Mouse (Mus musculus): ENCODE data around the gene Sncg. TPM values are rescaled to one million over a fixed set of nuclear protein-coding genes. Genes with fewer than 3 reads are reported as not detected.

Sncg gene
- polyA plus RNA-seq, 1 experiment = not detected

DNA sequence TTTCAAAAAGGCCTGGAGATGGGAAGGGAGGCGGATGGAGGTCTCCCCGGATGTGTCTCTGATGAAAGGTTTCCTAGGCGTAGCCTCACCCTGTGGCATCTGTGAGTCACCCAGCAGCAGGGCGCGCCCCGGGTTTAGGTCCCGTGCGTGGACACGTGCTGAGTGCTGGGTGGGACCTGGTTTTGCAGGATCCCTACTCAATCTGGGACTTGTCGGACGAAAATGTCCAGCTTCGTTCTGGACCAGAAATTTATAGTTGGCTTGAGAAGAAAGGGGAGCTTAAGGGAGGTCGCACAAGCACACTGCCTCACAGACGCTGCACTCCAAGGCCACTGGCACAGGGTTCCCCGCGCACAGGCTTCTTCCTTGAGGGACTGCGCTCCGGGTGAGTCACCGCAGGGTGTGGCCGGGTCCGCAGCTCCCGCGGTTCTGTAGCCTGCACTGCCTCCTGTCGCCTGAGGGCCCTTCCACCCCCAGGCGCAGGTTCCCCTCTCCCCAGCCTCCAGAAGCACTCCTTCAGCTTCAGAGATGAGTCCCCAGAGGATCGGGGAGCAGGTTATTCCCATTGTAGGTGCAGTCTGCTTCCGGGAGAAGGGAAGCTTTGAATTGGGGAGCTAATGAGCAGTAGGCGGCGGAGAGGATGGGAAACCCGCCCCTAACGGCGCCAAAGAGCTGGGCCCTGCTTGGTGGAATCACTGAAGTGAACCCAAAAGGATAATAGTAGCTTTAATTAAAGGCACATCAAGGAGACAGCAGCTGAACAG lies 10.9 kb downstream of the Sncg start:
- 14% methylated on average over 32 of the region's 32 CpGs for WGBS
- TF ChIP-seq CTCF (IDR thresholded peaks at IDR 0.05; ENCODE audit: control insufficient read depth, insufficient read depth, low read length) (no peak), POLR2A (IDR thresholded peaks at IDR 0.05; ENCODE audit: borderline replicate concordance, control insufficient read depth, low read depth, low read length) (no peak)
- Histone ChIP-seq H3K4me1 (ENCODE audit: control insufficient read depth, insufficient read depth, low read length) (no peaks in the 10 kb centered on the region), H3K27ac (ENCODE audit: control insufficient read depth, insufficient read depth, low read depth, low read length, poor library complexity) (no peak overlapping the region; the same call in 1 of the 2 replicates), H3K4me3 (replicated peaks; ENCODE audit: control insufficient read depth, low read depth, low read length) (no peak overlapping the region)

DNA sequence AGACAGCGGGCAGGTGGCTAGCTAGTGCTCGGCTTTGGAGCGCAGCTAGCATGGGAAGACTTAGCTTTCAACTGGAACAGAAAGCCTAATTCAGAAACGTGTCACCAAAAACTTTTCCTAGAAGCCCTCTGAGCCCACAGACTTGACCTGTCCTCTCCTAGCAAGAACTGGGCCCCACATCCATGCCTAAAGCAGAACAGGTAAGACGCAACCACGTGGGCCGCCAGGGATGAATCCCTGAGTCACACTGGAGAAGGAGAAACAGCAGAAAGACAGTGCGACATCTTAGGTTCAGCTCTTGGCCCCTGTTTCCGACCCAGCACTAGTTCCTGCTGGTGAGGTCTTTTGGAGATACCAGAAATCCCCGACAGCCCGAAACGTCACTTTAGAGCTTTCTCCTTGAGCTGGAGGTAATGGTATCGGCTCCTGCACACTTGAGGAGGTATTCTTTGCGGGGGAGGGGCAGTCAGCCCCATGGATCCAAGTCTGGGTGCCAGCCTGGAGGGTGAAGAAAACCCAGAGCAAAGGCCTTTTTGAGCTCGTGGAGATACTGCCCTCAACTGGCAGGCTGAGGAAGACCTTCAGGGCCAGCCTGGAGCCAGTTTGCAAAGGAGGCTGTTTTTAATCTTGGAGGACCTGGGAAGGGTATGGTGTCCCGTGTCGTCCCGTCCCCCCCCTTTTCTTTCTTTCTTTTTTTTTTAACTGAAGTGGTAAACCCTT lies 11.7 kb downstream of the Sncg start:
- Histone ChIP-seq H3K4me3 (replicated peaks; ENCODE audit: control insufficient read depth, low read depth, low read length) (no peak overlapping the region), H3K27ac (ENCODE audit: control insufficient read depth, insufficient read depth, low read depth, low read length, poor library complexity) (no peak overlapping the region), H3K4me1 (ENCODE audit: control insufficient read depth, insufficient read depth, low read length) (no peaks in the 10 kb centered on the region)
- 49% methylated on average over 18 of the region's 18 CpGs for WGBS
- TF ChIP-seq POLR2A (IDR thresholded peaks at IDR 0.05; ENCODE audit: borderline replicate concordance, control insufficient read depth, low read depth, low read length) (no peak), CTCF (IDR thresholded peaks at IDR 0.05; ENCODE audit: control insufficient read depth, insufficient read depth, low read length) (peak; percentile 52)

DNA sequence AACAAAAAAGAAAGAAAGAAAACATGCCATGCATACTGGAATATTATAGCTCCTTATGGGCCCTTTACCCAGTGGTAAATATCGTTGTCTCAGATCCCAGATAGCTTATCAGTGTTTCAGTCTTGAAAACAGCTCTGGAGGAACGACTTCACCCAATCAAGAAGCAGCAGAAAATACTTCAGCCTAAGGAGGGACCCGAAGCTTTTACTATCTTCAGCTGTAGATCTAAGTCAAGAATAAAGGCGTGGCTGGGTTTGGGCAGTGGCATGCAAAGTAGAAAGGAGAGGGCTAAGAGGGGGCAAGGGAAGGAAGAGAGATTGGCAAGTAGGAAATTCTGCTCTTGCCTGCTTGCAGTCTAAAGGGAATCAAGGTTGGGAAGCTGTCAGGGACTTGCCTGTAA lies 12.5 kb downstream of the Sncg start:
- TF ChIP-seq POLR2A (IDR thresholded peaks at IDR 0.05; ENCODE audit: borderline replicate concordance, control insufficient read depth, low read depth, low read length) = no peak
- no peak for TF ChIP-seq CTCF (IDR thresholded peaks at IDR 0.05; ENCODE audit: control insufficient read depth, insufficient read depth, low read length)
- no peak overlapping the region for H3K27ac ChIP-seq (ENCODE audit: control insufficient read depth, insufficient read depth, low read depth, low read length, poor library complexity)
- 47% methylated on average over 4 of the region's 4 CpGs for WGBS
- no peaks in the 10 kb centered on the region for H3K4me1 ChIP-seq (ENCODE audit: control insufficient read depth, insufficient read depth, low read length)
- no peak overlapping the region for H3K4me3 ChIP-seq (replicated peaks; ENCODE audit: control insufficient read depth, low read depth, low read length)

DNA sequence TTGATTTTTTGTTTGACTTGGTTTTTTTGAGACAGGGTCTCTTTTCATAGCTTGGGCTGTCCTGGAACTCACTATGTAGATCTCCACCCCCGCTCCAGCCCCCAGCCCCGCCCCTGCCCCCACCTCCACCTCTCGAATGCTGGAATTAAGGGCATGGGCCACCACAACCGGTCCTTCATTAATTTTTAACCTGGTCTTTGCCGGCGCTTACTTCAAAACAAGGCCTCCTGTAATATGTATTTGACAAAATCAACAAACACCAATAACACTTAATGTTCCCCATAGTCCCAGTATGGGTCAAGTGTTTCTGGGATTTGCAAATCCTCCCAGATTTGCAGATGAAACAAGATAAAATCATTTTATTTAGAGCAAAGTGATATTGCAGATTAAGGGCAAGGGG lies 14.3 kb downstream of the Sncg start:
- Histone ChIP-seq H3K4me3 (replicated peaks; ENCODE audit: control insufficient read depth, low read depth, low read length) (no peak overlapping the region), H3K27ac (ENCODE audit: control insufficient read depth, insufficient read depth, low read depth, low read length, poor library complexity) (no peak overlapping the region), H3K4me1 (ENCODE audit: control insufficient read depth, insufficient read depth, low read length) (no peaks in the 10 kb centered on the region)
- 70% methylated on average over 6 of the region's 6 CpGs for WGBS
- TF ChIP-seq CTCF (IDR thresholded peaks at IDR 0.05; ENCODE audit: control insufficient read depth, insufficient read depth, low read length) (no peak), POLR2A (IDR thresholded peaks at IDR 0.05; ENCODE audit: borderline replicate concordance, control insufficient read depth, low read depth, low read length) (no peak)

DNA sequence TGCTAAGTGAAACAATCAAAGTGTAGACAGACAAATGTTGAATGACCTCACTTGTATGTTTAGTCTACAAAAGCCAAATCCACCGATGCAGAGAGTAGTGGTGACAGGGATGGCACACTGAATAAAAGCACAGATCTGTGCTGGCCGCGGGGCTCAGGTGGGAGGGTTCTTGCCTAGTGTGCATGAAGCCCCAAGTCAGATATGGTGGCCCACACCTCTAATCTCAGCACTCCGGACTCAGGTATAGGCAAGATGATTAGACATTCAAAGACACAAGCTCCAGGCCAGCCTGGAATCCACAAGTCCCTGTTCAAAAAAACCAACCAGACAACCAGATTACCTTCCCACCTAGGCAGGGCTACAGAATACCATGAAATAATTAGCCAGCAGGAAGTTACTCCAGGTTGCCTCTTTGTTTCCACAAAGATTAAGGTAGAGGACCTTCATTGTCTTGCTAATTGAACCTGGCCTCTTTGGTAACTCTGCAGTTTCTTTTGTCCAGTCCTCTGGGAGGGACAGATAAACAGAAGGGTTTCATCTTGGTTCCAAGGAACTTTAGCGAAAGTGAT lies 14.8 kb downstream of the Sncg start:
- no peak overlapping the region for H3K27ac ChIP-seq (ENCODE audit: control insufficient read depth, insufficient read depth, low read depth, low read length, poor library complexity)
- TF ChIP-seq CTCF (IDR thresholded peaks at IDR 0.05; ENCODE audit: control insufficient read depth, insufficient read depth, low read length) (no peak), POLR2A (IDR thresholded peaks at IDR 0.05; ENCODE audit: borderline replicate concordance, control insufficient read depth, low read depth, low read length) (no peak)
- H3K4me1 ChIP-seq (ENCODE audit: control insufficient read depth, insufficient read depth, low read length) = no peaks in the 10 kb centered on the region
- no peak overlapping the region for H3K4me3 ChIP-seq (replicated peaks; ENCODE audit: control insufficient read depth, low read depth, low read length)
- WGBS = 64% methylated on average over 5 of the region's 5 CpGs

DNA sequence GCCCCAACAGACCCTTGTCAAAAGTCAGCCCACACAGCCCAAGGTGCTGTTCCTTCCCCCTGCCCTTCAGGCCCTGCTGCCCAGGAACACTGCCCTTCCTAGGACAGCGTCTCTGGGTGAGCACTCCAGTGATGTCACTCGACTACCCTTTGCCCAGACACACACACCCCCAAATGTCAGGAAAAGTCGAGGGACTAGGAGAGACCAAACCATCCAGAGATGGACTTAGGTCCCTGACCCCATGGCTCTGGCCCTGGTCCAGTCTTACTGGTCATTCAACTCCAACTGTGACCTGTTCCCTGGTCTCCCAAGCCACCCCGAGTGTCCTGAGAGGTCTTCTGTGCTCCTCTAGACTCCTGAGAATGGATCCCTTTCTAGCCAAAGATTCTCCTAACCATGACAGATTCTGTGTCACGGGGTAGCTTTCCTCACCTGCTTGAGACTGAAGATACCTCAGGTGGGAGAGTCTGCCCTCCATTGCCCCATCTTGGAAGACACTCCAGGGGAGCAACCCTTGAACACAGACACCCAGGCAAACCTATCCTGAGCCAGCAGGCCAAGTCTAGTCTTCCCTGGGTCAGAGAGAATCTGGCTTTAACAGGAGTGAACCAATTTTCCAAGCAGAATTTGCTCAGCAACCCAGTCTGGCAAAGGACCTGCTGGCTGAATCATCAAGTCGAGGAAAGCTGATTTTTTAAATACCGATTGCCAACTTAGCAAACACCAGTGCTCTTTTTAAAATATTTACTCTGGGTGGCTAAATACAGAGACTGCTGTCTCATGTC lies 16.7 kb downstream of the Sncg start:
- Histone ChIP-seq H3K27ac (ENCODE audit: control insufficient read depth, insufficient read depth, low read depth, low read length, poor library complexity) (no peak overlapping the region), H3K4me1 (ENCODE audit: control insufficient read depth, insufficient read depth, low read length) (no peaks in the 10 kb centered on the region), H3K4me3 (replicated peaks; ENCODE audit: control insufficient read depth, low read depth, low read length) (no peak overlapping the region)
- TF ChIP-seq POLR2A (IDR thresholded peaks at IDR 0.05; ENCODE audit: borderline replicate concordance, control insufficient read depth, low read depth, low read length) = no peak
- TF ChIP-seq CTCF (IDR thresholded peaks at IDR 0.05; ENCODE audit: control insufficient read depth, insufficient read depth, low read length) = no peak
- WGBS = 66% methylated on average over 7 of the region's 7 CpGs

DNA sequence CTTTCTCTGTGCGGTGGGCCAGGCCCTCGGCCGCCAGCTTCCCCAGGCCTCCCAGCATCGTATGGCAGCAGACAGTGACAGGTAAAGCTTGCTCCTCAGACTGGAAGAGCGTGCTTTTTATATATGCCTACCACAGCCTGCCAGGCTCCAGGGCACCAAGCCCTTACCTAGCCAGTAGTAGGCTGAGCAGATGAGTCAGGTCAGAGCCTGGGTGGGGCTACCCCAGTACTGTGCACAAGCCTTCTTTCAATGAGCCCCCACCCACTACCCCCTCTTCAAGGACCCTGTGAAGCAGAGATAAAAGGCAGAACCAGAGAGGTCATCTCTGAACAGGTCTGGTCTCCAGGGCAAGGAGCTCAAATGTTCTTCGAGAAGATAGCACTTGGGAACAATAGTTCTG lies 19.3 kb downstream of the Sncg start, which contains the start of gene Fam25c:
Fam25c (minus strand) TSS at position 133 of the 400 bp plus-strand sequence.
- 76% methylated on average over 6 of the region's 6 CpGs for WGBS
- H3K4me1 ChIP-seq (ENCODE audit: control insufficient read depth, insufficient read depth, low read length) = no peaks in the 10 kb centered on the region
- H3K27ac ChIP-seq (ENCODE audit: control insufficient read depth, insufficient read depth, low read depth, low read length, poor library complexity) = no peak within 1 kb of the TSS; the same call in 1 of the 2 replicates
- TF ChIP-seq CTCF (IDR thresholded peaks at IDR 0.05; ENCODE audit: control insufficient read depth, insufficient read depth, low read length) = no peak
- no peak for TF ChIP-seq POLR2A (IDR thresholded peaks at IDR 0.05; ENCODE audit: borderline replicate concordance, control insufficient read depth, low read depth, low read length)
- no peak within 1 kb of the TSS for H3K4me3 ChIP-seq (replicated peaks; ENCODE audit: control insufficient read depth, low read depth, low read length)
